Mouse (Mus musculus) splenic B cell, adult 2 months (primary cell): ENCODE measurements around the gene Samd8.

Experiments used
- DNase-seq: peaks from one replicate; pipeline ENCODE4 v3.0.0-alpha.2; 2011; ENCODE audit warnings: low read depth, low spot score
- H3K27me3 ChIP-seq: 2 replicates; pipeline ENCODE4 v1.6.1; 2012; ENCODE audit warnings: mild to moderate bottlenecking, low read length, moderate library complexity, mixed read lengths; ENCODE audit not compliant: control insufficient read depth, poor library complexity, insufficient read depth, severe bottlenecking
- H3K36me3 ChIP-seq: 2 replicates; pipeline ENCODE4 v1.6.1; 2012; ENCODE audit warnings: mild to moderate bottlenecking, low read length, moderate library complexity, mixed read lengths; ENCODE audit not compliant: control insufficient read depth, poor library complexity, insufficient read depth, severe bottlenecking

The Samd8 gene

GRCm38 (mm10) chr14:21801624-21802023 is 51.3 kb downstream of the Samd8 start:
- H3K36me3 ChIP-seq: 0 out of 2 replicates have a peak, but pooled peaks cover 2% of the 10 kb centered on the region
- H3K27me3 ChIP-seq: no peaks in the 10 kb centered on the region
- DNase-seq: no peak

- Histone ChIP-seq H3K27me3 (no peaks in the 10 kb centered on the region), H3K36me3 (0 out of 2 replicates have a peak, but pooled peaks cover 2% of the 10 kb centered on the region)
- no peak for DNase-seq
These were observed 52.3 kb downstream of the Samd8 start for GRCm38 (mm10) chr14:21802543-21803206.

GRCm38 (mm10) chr14:21806203-21806602 is 55.9 kb downstream of the Samd8 start:
- Histone ChIP-seq H3K36me3 (no peaks in the 10 kb centered on the region), H3K27me3 (no peaks in the 10 kb centered on the region)
- no peak for DNase-seq

- Histone ChIP-seq H3K36me3 (no peaks in the 10 kb centered on the region), H3K27me3 (no peaks in the 10 kb centered on the region)
- DNase-seq: no peak
These were observed 56.4 kb downstream of the Samd8 start for GRCm38 (mm10) chr14:21806631-21807160.

GRCm38 (mm10) chr14:21808208-21808922 is 58.0 kb downstream of the Samd8 start:
- DNase-seq: no peak
- Histone ChIP-seq H3K36me3 (no peaks in the 10 kb centered on the region), H3K27me3 (no peaks in the 10 kb centered on the region)

- Histone ChIP-seq H3K36me3 (no peaks in the 10 kb centered on the region), H3K27me3 (no peaks in the 10 kb centered on the region)
- DNase-seq: no peak
These were observed 59.1 kb downstream of the Samd8 start for GRCm38 (mm10) chr14:21809418-21809817.

- H3K27me3 ChIP-seq: no peaks in the 10 kb centered on the region
- H3K36me3 ChIP-seq: no peaks in the 10 kb centered on the region
- DNase-seq: peak; percentile 28
These were observed 61.0 kb downstream of the Samd8 start for GRCm38 (mm10) chr14:21811301-21811700.

- H3K36me3 ChIP-seq: no peaks in the 10 kb centered on the region
- no peaks in the 10 kb centered on the region for H3K27me3 ChIP-seq
- DNase-seq: no peak
These were observed 61.5 kb downstream of the Samd8 start for GRCm38 (mm10) chr14:21811744-21812393.

- DNase-seq: peak; percentile 89
- H3K27me3 ChIP-seq: no peaks in the 10 kb centered on the region
- no peaks in the 10 kb centered on the region for H3K36me3 ChIP-seq
These were observed 62.3 kb downstream of the Samd8 start for GRCm38 (mm10) chr14:21812590-21813162.

- no peak for DNase-seq
These were observed 62.9 kb downstream of the Samd8 start for GRCm38 (mm10) chr14:21813216-21813615.

GRCm38 (mm10) chr14:21813847-21814246 is 63.5 kb downstream of the Samd8 start:
- Histone ChIP-seq H3K36me3 (no peaks in the 10 kb centered on the region), H3K27me3 (no peaks in the 10 kb centered on the region)
- no peak for DNase-seq

More at GRCm38 (mm10) chr14:21813216-21813615, 62.9 kb downstream of the Samd8 start:
- Histone ChIP-seq H3K27me3 (no peaks in the 10 kb centered on the region), H3K36me3 (no peaks in the 10 kb centered on the region)

- no peak for DNase-seq
- Histone ChIP-seq H3K36me3 (no peaks in the 10 kb centered on the region), H3K27me3 (no peaks in the 10 kb centered on the region)
These were observed 64.3 kb downstream of the Samd8 start for GRCm38 (mm10) chr14:21814606-21815005.

GRCm38 (mm10) chr14:21816255-21816654 is 65.9 kb downstream of the Samd8 start:
- no peak for DNase-seq
- Histone ChIP-seq H3K36me3 (no peaks in the 10 kb centered on the region), H3K27me3 (no peaks in the 10 kb centered on the region)

- DNase-seq: no peak
- Histone ChIP-seq H3K27me3 (no peaks in the 10 kb centered on the region), H3K36me3 (no peaks in the 10 kb centered on the region)
These were observed 67.1 kb downstream of the Samd8 start for GRCm38 (mm10) chr14:21817453-21817852.
